Mouse (Mus musculus): ENCODE results near the gene Rnf145. TPM values are rescaled to one million over a fixed set of nuclear protein-coding genes. Genes with fewer than 3 reads are reported as not detected.

The Rnf145 gene
- total and polyA plus RNA-seq, 2 experiments from 2014 or later: 23.3 to 38.1 TPM

DNA sequence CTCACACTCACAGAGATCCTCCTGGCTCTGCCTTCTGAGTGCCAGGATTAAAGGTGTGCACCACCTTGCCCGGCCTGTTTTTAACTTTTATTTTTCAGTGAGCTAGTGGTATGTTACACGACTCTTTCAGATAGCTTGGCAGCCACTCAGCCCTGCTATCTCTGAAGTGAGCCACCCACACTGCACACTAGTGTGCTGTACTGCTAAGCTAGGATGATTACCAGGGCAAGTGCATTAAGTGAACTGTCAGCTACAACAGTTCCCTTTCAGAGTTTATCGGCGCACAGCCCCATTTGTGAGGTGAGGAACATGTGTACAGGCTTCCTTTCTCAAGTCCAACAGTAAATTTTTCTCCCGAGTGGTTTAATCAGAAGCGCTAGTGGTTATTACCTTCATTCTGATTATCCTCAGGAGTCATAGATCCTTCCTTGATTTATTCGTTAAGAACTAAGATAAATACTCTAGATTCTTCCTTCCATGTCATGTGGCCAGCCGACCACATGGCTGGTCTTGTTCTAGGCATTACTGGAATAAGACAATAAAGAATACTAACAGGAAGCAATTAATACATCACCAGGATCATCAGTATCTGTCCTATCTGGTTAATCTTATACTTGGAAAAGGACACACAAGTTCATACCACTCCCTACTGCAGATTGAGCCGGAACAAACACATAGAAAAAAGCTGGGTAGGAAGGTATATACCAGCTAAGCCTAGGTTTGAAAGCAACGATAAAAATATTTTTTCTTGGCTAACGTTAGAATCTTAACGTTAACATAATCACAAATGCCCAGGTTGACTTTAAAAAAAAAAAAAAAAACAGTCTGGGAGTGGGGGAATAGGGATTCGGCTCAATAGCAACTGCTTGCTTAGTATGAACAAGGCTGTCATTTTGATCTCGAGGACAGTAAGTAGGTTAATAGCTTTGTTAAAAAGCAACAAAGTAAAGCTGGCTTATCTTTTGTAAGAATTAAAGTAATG, 6.4 kb upstream of the Rnf145 start:
- peak; percentile 68 for ATAC-seq (ENCODE audit: insufficient read depth, low read depth)
- TF ChIP-seq CTCF (IDR thresholded peaks at IDR 0.05; ENCODE audit: low read depth): no peak
- TF ChIP-seq EP300 (IDR thresholded peaks at IDR 0.05; ENCODE audit: low read depth): no peak
- DNase-seq (ENCODE audit: low spot score): peak; percentile 27
- H3K4me2 ChIP-seq (ENCODE audit: low read depth, low read length): no peak overlapping the region
- H3K9ac ChIP-seq (replicated peaks; ENCODE audit: low read depth, low read length): no peak overlapping the region
- no peak overlapping the region for H3K27ac ChIP-seq (ENCODE audit: low read depth)
- H3K27me3 ChIP-seq (ENCODE audit: control insufficient read depth, insufficient read depth, low read length): no peaks in the 10 kb centered on the region
- 56% methylated on average over 14 of the region's 14 CpGs for WGBS
- no peaks in the 10 kb centered on the region for H3K36me3 ChIP-seq (replicated peaks; ENCODE audit: control insufficient read depth, insufficient read depth, low read length)
- H3K4me3 ChIP-seq (ENCODE audit: low read depth, low read length): no peak overlapping the region
- no peaks in the 10 kb centered on the region for H3K9me3 ChIP-seq (replicated peaks; ENCODE audit: control insufficient read depth, low read length)
- H3K4me1 ChIP-seq (ENCODE audit: control insufficient read depth, insufficient read depth): peaks cover 10% of the 10 kb centered on the region; the same call in 1 of the 2 replicates

DNA sequence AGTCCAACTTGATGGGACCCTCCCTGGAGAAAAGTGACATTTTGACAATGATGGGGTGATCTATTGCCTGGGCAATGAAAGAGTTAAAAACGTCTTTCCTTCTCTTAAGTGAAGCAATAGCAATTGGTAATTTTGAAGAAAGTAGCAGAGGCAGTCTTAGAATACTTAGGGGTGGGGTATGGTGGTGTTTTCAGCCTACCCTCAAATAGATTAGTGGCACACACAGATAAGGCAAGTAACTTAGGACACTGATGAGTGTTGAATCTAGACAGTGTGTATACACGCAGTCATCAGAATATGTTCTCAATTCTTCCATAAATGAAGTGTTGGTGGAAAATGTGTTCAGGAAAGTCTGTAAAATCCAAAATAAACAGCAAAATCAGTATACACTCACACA, 5.7 kb upstream of the Rnf145 start:
- ATAC-seq (ENCODE audit: insufficient read depth, low read depth) (no peak), DNase-seq (ENCODE audit: low spot score) (no peak)
- Histone ChIP-seq H3K9me3 (replicated peaks; ENCODE audit: control insufficient read depth, low read length) (no peaks in the 10 kb centered on the region), H3K36me3 (replicated peaks; ENCODE audit: control insufficient read depth, insufficient read depth, low read length) (no peaks in the 10 kb centered on the region), H3K9ac (replicated peaks; ENCODE audit: low read depth, low read length) (no peak overlapping the region), H3K27me3 (ENCODE audit: control insufficient read depth, insufficient read depth, low read length) (no peaks in the 10 kb centered on the region), H3K4me3 (ENCODE audit: low read depth, low read length) (no peak overlapping the region), H3K4me2 (ENCODE audit: low read depth, low read length) (no peak overlapping the region), H3K4me1 (ENCODE audit: control insufficient read depth, insufficient read depth) (peaks cover 10% of the 10 kb centered on the region; the same call in 1 of the 2 replicates), H3K27ac (ENCODE audit: low read depth) (no peak overlapping the region)
- WGBS: 51% methylated on average over 2 of the region's 2 CpGs
- TF ChIP-seq CTCF (IDR thresholded peaks at IDR 0.05; ENCODE audit: low read depth): no peak
- TF ChIP-seq EP300 (IDR thresholded peaks at IDR 0.05; ENCODE audit: low read depth): no peak

DNA sequence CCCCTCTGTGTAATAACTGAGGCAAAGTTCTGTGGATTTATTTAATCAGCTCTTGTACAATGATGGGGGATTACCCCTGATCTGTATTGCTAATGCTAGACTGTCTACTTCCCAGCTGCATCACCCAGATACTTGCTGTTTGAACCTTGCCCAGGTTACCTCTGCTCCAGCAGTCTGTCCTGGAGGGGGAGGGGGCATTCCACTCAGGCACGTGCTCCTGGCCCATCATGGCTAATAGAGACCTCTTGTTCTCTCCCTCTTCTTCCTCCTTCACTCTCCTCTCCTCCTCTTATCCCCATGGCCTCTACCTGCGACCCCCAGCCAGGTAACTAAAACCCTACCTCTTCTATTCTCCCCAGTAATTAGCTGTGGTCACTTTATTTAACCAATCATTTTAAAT, 4.1 kb upstream of the Rnf145 start:
- Histone ChIP-seq H3K27ac (ENCODE audit: low read depth) (no peak overlapping the region), H3K9ac (replicated peaks; ENCODE audit: low read depth, low read length) (no peak overlapping the region), H3K27me3 (ENCODE audit: control insufficient read depth, insufficient read depth, low read length) (no peaks in the 10 kb centered on the region), H3K4me1 (ENCODE audit: control insufficient read depth, insufficient read depth) (no peaks in the 10 kb centered on the region; the same call in 1 of the 2 replicates), H3K4me3 (ENCODE audit: low read depth, low read length) (no peak overlapping the region), H3K9me3 (replicated peaks; ENCODE audit: control insufficient read depth, low read length) (no peaks in the 10 kb centered on the region), H3K4me2 (ENCODE audit: low read depth, low read length) (no peak overlapping the region), H3K36me3 (replicated peaks; ENCODE audit: control insufficient read depth, insufficient read depth, low read length) (no peaks in the 10 kb centered on the region)
- DNase-seq (ENCODE audit: low spot score): no peak
- no peak for ATAC-seq (ENCODE audit: insufficient read depth, low read depth)
- WGBS: 59% methylated on average over 2 of the region's 2 CpGs
- TF ChIP-seq EP300 (IDR thresholded peaks at IDR 0.05; ENCODE audit: low read depth) (no peak), CTCF (IDR thresholded peaks at IDR 0.05; ENCODE audit: low read depth) (no peak)

- H3K9me3 ChIP-seq (replicated peaks; ENCODE audit: control insufficient read depth, low read length): no peaks in the 10 kb centered on the region
- ATAC-seq (ENCODE audit: insufficient read depth, low read depth): no peak
- H3K9ac ChIP-seq (replicated peaks; ENCODE audit: low read depth, low read length): no peak overlapping the region
- no peaks in the 10 kb centered on the region for H3K36me3 ChIP-seq (replicated peaks; ENCODE audit: control insufficient read depth, insufficient read depth, low read length)
- DNase-seq (ENCODE audit: low spot score): no peak
- no peak overlapping the region for H3K27ac ChIP-seq (ENCODE audit: low read depth)
- TF ChIP-seq EP300 (IDR thresholded peaks at IDR 0.05; ENCODE audit: low read depth) (no peak), CTCF (IDR thresholded peaks at IDR 0.05; ENCODE audit: low read depth) (no peak)
- peaks cover 4% of the 10 kb centered on the region for H3K4me1 ChIP-seq (ENCODE audit: control insufficient read depth, insufficient read depth)
- H3K4me2 ChIP-seq (ENCODE audit: low read depth, low read length): no peak overlapping the region
- H3K27me3 ChIP-seq (ENCODE audit: control insufficient read depth, insufficient read depth, low read length): no peaks in the 10 kb centered on the region
- no peak overlapping the region for H3K4me3 ChIP-seq (ENCODE audit: low read depth, low read length)
- WGBS: 30% methylated on average over 1 of the region's 1 CpGs
These were observed 2.4 kb upstream of the Rnf145 start for GRCm38 (mm10) chr11:44516362-44516761.

DNA sequence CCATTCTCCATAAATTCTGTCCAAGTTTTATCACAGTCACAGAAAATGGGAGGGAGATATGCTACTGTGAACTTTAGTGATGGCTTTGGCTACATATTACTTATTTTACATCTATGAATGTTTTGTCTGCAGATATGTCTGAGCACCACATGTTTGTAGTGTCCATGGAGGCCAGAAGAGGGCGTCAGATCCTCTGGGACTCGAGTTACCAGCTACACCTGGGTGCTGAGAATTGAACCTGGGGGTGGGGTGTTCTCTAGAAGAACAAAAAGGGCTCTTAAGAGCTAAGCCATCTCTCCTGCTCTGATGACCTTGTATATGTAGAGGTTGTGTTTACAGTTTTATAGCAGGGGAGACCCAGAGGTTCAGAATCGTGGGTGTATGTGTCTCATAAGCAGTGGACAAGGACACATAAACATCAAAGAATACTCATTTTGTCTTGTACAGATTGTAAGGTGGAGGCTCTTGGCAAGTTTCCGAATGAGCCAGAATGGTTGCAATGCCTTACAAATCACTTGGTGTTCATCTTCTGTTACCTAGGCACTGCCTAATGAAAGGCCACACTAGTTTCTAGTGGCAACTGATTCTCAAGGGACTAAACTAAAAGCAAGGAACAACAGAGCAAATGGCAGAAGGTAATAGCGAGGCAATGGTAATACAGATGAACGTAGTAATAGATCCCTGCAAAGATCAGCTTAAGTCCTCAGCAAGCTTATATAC, 1.0 kb upstream of the Rnf145 start:
- H3K27ac ChIP-seq (ENCODE audit: low read depth): no peak overlapping the region
- no peak for TF ChIP-seq CTCF (IDR thresholded peaks at IDR 0.05; ENCODE audit: low read depth)
- no peak overlapping the region for H3K9ac ChIP-seq (replicated peaks; ENCODE audit: low read depth, low read length)
- no peaks in the 10 kb centered on the region for H3K36me3 ChIP-seq (replicated peaks; ENCODE audit: control insufficient read depth, insufficient read depth, low read length)
- WGBS: 54% methylated on average over 6 of the region's 6 CpGs
- peak overlapping the region; percentile 99; the same call in 1 of the 2 replicates for H3K4me2 ChIP-seq (ENCODE audit: low read depth, low read length)
- DNase-seq (ENCODE audit: low spot score) (no peak), ATAC-seq (ENCODE audit: insufficient read depth, low read depth) (no peak)
- no peaks in the 10 kb centered on the region for H3K27me3 ChIP-seq (ENCODE audit: control insufficient read depth, insufficient read depth, low read length)
- 0 out of 2 replicates have a peak overlapping the region, but pooled peaks have one; percentile 100 for H3K4me3 ChIP-seq (ENCODE audit: low read depth, low read length)
- peaks cover 9% of the 10 kb centered on the region for H3K4me1 ChIP-seq (ENCODE audit: control insufficient read depth, insufficient read depth)
- H3K9me3 ChIP-seq (replicated peaks; ENCODE audit: control insufficient read depth, low read length): no peaks in the 10 kb centered on the region

Data from heart, postnatal 0 days (tissue).